Mouse (Mus musculus) gastrocnemius, adult 2 months (tissue): ENCODE measurements at regions not wholly inside any gene's neighbourhood (a gene's known extent, or its start where the extent isn't known, plus 50 kb on each side); places are given as distances from the start of the nearest gene placed in this dataset.
A peak's percentile ranks its signal among the peaks of the same experiment; 100 is the strongest.

Source experiments
- DNase-seq: peaks from one replicate; pipeline ENCODE4 v3.0.0; 2022
- H3K27ac ChIP-seq: fragments of 200-600 bp; 2 replicates; pipeline ENCODE4 v1.8.1; 2022; ENCODE audit warnings: mild to moderate bottlenecking
- H3K4me3 ChIP-seq: fragments of 200-600 bp; 2 replicates; pipeline ENCODE4 v1.8.1; 2022; ENCODE audit warnings: mild to moderate bottlenecking, moderate library complexity
- CTCF ChIP-seq: fragments of 200-600 bp; IDR thresholded peaks from 2 replicates; pipeline ENCODE4 v1.8.1; 2022; ENCODE audit warnings: antibody characterized with exemption, mild to moderate bottlenecking, moderate library complexity
- intact Hi-C: fragments of 180-260 bp; cut with DNase I; formaldehyde crosslinking; loops from one replicate; pipeline ENCODE4 v1.15.1; 2025

GRCm38 (mm10) chr8:96290740-96291139 lies 402.4 kb upstream of the Got2 start:
- no peak for DNase-seq
- TF ChIP-seq CTCF: no peak
- Histone ChIP-seq H3K4me3 (no peak overlapping the region), H3K27ac (no peak overlapping the region)
- intact Hi-C loops: no loop called here

DNA sequence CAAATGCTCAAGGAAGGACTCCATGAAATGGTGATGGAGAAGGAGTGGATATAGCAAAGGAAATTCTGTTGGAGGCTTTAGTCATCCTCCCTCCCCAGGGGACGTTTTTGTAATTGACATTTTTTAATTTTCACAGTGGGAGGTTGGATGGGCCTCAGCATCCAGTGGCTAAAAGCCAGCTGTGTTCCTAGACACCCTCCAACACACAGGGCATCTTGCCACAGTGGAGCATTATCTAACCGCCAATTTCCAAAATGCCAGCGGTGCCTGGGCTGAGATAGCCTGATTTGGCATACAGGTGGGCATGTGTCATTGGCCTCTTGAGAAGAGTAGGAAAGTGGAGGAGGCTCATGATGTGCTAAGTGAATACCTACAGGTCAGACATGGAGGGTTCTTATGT lies 401.2 kb upstream of the Got2 start:
- H3K27ac ChIP-seq: no peak overlapping the region
- TF ChIP-seq CTCF: no peak
- no peak overlapping the region for H3K4me3 ChIP-seq
- no peak for DNase-seq
- intact Hi-C loops: no loop called here

DNA sequence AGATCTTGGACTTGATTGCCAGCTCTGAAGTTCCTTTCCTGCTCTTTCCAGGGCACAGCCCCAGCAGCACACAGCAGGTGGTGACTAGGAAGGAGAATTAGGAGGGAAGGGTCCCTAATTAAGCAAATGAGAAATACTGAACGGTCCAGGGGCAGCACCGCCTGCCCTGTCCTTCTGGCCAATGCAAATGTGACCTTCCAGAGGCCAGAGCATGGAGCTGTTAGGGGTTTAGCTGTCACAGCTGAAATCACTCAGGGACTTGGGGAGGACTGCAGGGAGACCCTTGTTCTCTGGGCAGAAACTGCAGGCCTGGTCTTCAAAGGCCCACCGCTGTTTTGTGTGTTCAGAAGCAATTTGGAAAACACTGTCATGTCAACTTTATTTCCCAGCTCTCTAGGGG lies 400.2 kb upstream of the Got2 start:
- no peak for TF ChIP-seq CTCF
- no peak for DNase-seq
- intact Hi-C loops: no loop called here

GRCm38 (mm10) chr8:96277479-96278138 lies 389.3 kb upstream of the Got2 start:
- Histone ChIP-seq H3K27ac (no peak overlapping the region), H3K4me3 (no peak overlapping the region)
- TF ChIP-seq CTCF: no peak
- DNase-seq: no peak
- intact Hi-C loops: no loop called here

More for the DNA sequence above, 400.2 kb upstream of the Got2 start:
- Histone ChIP-seq H3K27ac (no peak overlapping the region), H3K4me3 (no peak overlapping the region)

- no peak for TF ChIP-seq CTCF
- H3K27ac ChIP-seq: no peak overlapping the region
- intact Hi-C loops: no loop called here
- no peak for DNase-seq
- H3K4me3 ChIP-seq: no peak overlapping the region
These were observed 388.7 kb upstream of the Got2 start for GRCm38 (mm10) chr8:96277058-96277457.

- no peak for TF ChIP-seq CTCF
- intact Hi-C loops: no loop called here
- Histone ChIP-seq H3K27ac (no peak overlapping the region), H3K4me3 (no peak overlapping the region)
- DNase-seq: no peak
These were observed 367.9 kb upstream of the Got2 start for GRCm38 (mm10) chr8:96256294-96256693.

- no peak for DNase-seq
- H3K4me3 ChIP-seq: no peak overlapping the region
- no peak overlapping the region for H3K27ac ChIP-seq
- no peak for TF ChIP-seq CTCF
- intact Hi-C loops: no loop called here
These were observed 367.5 kb upstream of the Got2 start for GRCm38 (mm10) chr8:96255811-96256210.

DNA sequence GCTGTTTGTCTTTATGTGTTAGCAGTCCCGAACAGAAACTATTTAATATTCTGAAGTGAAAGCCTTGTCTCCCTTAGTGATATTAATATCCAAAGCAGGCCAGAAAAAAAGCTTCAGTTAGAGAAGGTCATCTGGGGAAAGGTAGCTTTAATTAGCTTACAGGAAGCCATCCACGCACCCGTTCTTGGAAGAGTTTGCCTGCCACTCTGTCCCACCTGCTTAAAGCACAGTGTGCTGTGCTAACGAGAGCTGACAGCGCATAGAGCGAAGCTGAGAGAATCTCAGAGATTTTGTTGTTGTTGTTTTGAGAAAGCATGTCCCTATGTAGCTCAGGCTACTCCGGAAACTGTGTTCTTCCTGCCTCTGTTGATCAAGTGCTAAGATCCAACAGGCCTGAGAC lies 357.7 kb upstream of the Got2 start:
- TF ChIP-seq CTCF: no peak
- H3K27ac ChIP-seq: no peak overlapping the region
- no peak for DNase-seq

GRCm38 (mm10) chr8:96244549-96245152 lies 356.3 kb upstream of the Got2 start:
- TF ChIP-seq CTCF: no peak
- H3K4me3 ChIP-seq: no peak overlapping the region
- H3K27ac ChIP-seq: no peak overlapping the region
- intact Hi-C loops: no loop called here
- no peak for DNase-seq

More for the DNA sequence above, 357.7 kb upstream of the Got2 start:
- no peak overlapping the region for H3K4me3 ChIP-seq
- intact Hi-C loops: no loop called here

- H3K27ac ChIP-seq: no peak overlapping the region
- intact Hi-C loops: no loop called here
- no peak overlapping the region for H3K4me3 ChIP-seq
- TF ChIP-seq CTCF: no peak
- no peak for DNase-seq
These were observed 350.1 kb upstream of the Got2 start for GRCm38 (mm10) chr8:96238406-96238805.

DNA sequence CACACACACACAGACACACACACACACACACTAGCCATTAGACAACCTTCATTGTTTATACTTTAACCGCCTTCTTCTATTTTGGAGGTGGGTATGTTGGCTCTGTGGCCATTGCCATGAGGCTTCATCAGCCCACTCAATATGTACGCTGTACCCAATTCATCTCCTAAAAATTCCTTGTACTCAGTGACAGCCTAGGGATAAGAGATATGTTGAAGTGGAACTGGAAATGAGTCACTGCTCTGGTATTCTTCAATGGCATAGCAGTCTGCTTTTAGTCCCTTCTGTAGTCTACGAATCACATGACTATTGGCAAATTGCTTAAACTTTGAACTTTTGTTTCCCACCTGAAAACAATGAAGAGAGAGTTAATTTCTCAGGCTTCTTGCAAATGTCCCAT lies 349.6 kb upstream of the Got2 start:
- intact Hi-C loops: no loop called here
- TF ChIP-seq CTCF: no peak
- DNase-seq: no peak
- H3K27ac ChIP-seq: no peak overlapping the region
- H3K4me3 ChIP-seq: no peak overlapping the region

- peak; percentile 57 for TF ChIP-seq CTCF
- H3K27ac ChIP-seq: no peak overlapping the region
- H3K4me3 ChIP-seq: no peak overlapping the region
- DNase-seq: no peak
- intact Hi-C loops: no loop called here
These were observed 342.1 kb upstream of the Got2 start for GRCm38 (mm10) chr8:96230412-96230811.
